Mouse (Mus musculus) G1E (cell line): ENCODE data around the gene Zfp146. TPM values are rescaled to one million over a fixed set of nuclear protein-coding genes. Genes with fewer than 3 reads are reported as not detected.

ENCODE experiments used
- ATAC-seq: 2 replicates; pipeline ENCODE4 v1.8.0; 2016; ENCODE audit warnings: mild to moderate bottlenecking; ENCODE audit not compliant: insufficient number of reproducible peaks, poor library complexity, low FRiP score, severe bottlenecking; ENCODE audit errors: extremely low read depth
- DNase-seq: peaks from one replicate; pipeline ENCODE4 v3.0.0; 2012; ENCODE audit warnings: low spot score
- H3K27me3 ChIP-seq: 2 replicates; pipeline ENCODE4 v1.6.1; 2012; ENCODE audit warnings: mild to moderate bottlenecking, low read length, inconsistent platforms; ENCODE audit not compliant: insufficient read depth
- H3K36me3 ChIP-seq: replicated peaks from 2 replicates; pipeline ENCODE3; 2012; ENCODE audit warnings: mild to moderate bottlenecking, inconsistent platforms
- H3K4me1 ChIP-seq: 2 replicates; pipeline ENCODE4 v1.6.1; 2012; ENCODE audit warnings: low read depth, low read length, inconsistent platforms, mixed read lengths; ENCODE audit not compliant: insufficient read depth
- H3K4me3 ChIP-seq: 2 replicates; pipeline ENCODE4 v1.5.1; 2012; ENCODE audit warnings: low read depth, mild to moderate bottlenecking, inconsistent platforms, low read length, moderate library complexity, mixed read lengths
- H3K9me3 ChIP-seq: replicated peaks from 2 replicates; pipeline ENCODE4 v1.6.1; 2012; ENCODE audit warnings: inconsistent platforms
- CTCF ChIP-seq: IDR thresholded peaks from 2 replicates; pipeline ENCODE4 v1.5.1; 2012; ENCODE audit warnings: low read depth, low read length, inconsistent platforms, mixed read lengths
- GATA1 ChIP-seq: IDR thresholded peaks from 2 replicates; pipeline ENCODE4 v1.6.1; 2012; ENCODE audit warnings: borderline replicate concordance, low read length, inconsistent platforms, mixed read lengths
- GATA2 ChIP-seq: IDR thresholded peaks from 2 replicates; pipeline ENCODE4 v1.6.1; 2012; ENCODE audit warnings: low read depth, low read length, inconsistent platforms, borderline replicate concordance
- POLR2AphosphoS5 ChIP-seq: IDR thresholded peaks from 2 replicates; pipeline ENCODE4 v1.6.1; 2012; ENCODE audit warnings: low read depth, low read length, inconsistent platforms; ENCODE audit not compliant: insufficient replicate concordance
- TAL1 ChIP-seq: conservative IDR thresholded peaks from 2 replicates; pipeline ENCODE4 v1.6.1; 2012; ENCODE audit warnings: low read depth, low read length, inconsistent platforms, mixed read lengths
- polyA plus RNA-seq: library from polyadenylated mRNA; stranded (reverse); fragments of >175 nt; gene quantifications from 2 replicates; pipeline ENCODE4 v1.2.3, GENCODE M21; 2012
- total RNA-seq, 2 experiments: library from RNA; stranded (forward) in 1 of 2; stranded (reverse) in 1 of 2; fragments of 200-1000 nt in 1 of 2; fragments of >200 nt in 1 of 2; fragmentation: Nextera tagmentation in 1 of 2; gene quantifications; 2 replicates each; pipeline ENCODE4 v1.2.3; 2014 to 2017

The Zfp146 gene
- total and polyA plus RNA-seq, 3 experiments: 12.7 to 124 (median 77.9) TPM

DNA sequence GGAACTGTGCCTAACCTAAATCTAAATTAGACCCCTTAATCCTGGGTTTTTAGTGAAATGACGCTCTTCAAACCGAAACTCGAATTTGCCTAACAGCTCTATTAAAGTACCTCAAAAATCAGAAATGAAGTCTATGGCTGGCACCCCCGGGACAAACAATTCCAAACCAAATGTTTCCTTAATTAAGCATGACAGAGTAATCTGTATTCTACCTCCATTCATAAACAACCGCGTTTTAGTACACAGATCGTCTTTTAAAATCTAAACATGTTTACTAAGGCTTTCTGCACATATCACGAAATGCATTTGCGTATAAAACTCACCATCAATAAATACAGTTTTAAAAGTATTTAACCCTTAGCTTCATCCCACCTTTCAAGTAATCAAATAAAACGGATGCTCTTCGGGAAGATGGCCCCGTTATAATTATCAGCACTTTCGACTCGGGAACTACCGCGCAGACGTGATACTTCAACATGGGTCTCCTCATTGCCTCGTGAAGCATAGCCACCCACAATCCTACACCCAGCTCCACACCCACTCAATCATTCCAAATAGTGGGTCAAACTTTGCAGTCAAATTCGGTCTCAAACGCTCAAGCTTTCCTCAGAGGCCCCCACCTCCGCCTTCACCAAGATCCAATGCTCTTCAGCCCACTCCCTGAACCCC is 502 bp downstream of the Zfp146 start:
- Histone ChIP-seq H3K4me3 (peak overlapping the region; percentile 80), H3K4me1 (peaks cover 25% of the 10 kb centered on the region), H3K27me3 (no peaks in the 10 kb centered on the region), H3K36me3 (peaks cover 45% of the 10 kb centered on the region), H3K9me3 (peaks cover 32% of the 10 kb centered on the region)
- no peak for ATAC-seq
- DNase-seq: peak; percentile 38
- TF ChIP-seq POLR2AphosphoS5: no peak
- no peak for TF ChIP-seq GATA2
- no peak for TF ChIP-seq GATA1
- no peak for TF ChIP-seq TAL1
- TF ChIP-seq CTCF: no peak

DNA sequence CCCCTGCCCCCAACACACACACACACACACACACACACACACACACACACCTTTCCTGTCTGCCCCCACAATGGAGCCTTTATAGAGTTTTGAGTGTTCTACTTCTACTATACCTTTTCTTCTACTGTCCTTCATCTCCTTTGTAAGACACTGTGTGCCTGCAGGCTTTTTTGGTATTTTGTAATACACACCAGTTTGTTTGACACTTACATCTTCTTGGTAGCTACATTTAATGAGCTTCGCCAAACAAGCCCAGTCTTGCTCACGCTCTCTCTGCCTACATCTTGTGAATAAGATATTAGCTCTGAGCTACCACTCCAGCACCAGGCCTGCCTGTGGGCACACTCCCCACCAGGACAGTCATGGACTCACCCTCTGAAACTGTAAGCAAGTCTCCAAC is 4.8 kb downstream of the Zfp146 start:
- Histone ChIP-seq H3K36me3 (peaks cover 76% of the 10 kb centered on the region), H3K4me3 (no peak overlapping the region), H3K27me3 (peaks cover 2% of the 10 kb centered on the region; the same call in 1 of the 2 replicates), H3K9me3 (peaks cover 72% of the 10 kb centered on the region), H3K4me1 (peaks cover 5% of the 10 kb centered on the region; the same call in 1 of the 2 replicates)
- TF ChIP-seq TAL1 (no peak), POLR2AphosphoS5 (no peak), GATA1 (no peak), CTCF (no peak), GATA2 (no peak)
- ATAC-seq (no peak), DNase-seq (no peak)

DNA sequence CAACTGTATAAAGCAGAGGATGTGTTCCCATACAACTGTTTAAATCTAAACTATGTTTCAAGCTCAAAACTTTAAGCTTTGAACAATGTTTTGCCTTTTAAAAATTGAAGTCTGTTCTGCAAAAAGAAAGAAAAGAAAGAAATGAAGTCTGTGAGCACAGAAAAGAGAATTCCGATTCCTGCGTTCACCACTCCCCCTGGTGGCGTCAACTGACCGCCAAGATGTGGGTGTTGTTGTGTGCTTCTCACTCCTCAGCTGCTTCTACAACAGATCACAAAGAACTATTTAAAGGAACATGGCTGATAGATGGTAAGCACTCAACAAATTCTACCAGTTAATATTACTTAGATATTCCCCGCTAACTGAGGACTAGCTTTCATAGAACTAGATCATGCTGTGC is 6.4 kb downstream of the Zfp146 start:
- no peak for TF ChIP-seq TAL1
- no peak for TF ChIP-seq GATA2
- TF ChIP-seq GATA1: no peak
- TF ChIP-seq POLR2AphosphoS5: no peak
- no peak for TF ChIP-seq CTCF
- peaks cover 87% of the 10 kb centered on the region for H3K9me3 ChIP-seq

DNA sequence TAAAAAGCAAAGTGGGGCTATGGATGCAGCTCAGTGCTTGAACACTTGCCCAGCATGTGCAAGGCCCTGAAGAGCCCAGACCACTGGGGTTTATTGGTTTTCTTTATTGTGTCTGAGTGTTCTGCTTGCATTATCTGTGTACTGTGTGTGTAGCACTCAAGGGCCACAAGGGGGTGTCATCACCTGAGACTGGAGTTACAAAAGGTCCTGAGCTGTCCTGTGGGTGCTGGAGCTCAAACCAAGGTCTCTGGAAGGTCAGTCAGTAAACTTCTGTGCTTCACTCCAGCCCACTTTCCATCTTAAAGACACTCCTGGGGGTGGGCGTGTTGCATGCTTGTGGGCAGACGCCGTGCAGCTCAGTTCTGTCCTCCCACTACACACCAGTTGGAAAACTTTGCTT is 14.0 kb downstream of the Zfp146 start:
- no peak for DNase-seq
- Histone ChIP-seq H3K27me3 (no peaks in the 10 kb centered on the region), H3K36me3 (peaks cover 82% of the 10 kb centered on the region), H3K9me3 (peaks cover 85% of the 10 kb centered on the region), H3K4me1 (no peaks in the 10 kb centered on the region), H3K4me3 (no peak overlapping the region)
- no peak for ATAC-seq
- TF ChIP-seq POLR2AphosphoS5 (no peak), CTCF (no peak), TAL1 (no peak), GATA2 (no peak), GATA1 (no peak)

More for the DNA sequence above, 6.4 kb downstream of the Zfp146 start:
- no peak for DNase-seq
- Histone ChIP-seq H3K36me3 (peaks cover 92% of the 10 kb centered on the region), H3K4me3 (no peak overlapping the region), H3K27me3 (peaks cover 2% of the 10 kb centered on the region; the same call in 1 of the 2 replicates), H3K4me1 (peaks cover 5% of the 10 kb centered on the region; the same call in 1 of the 2 replicates)
- ATAC-seq: no peak

DNA sequence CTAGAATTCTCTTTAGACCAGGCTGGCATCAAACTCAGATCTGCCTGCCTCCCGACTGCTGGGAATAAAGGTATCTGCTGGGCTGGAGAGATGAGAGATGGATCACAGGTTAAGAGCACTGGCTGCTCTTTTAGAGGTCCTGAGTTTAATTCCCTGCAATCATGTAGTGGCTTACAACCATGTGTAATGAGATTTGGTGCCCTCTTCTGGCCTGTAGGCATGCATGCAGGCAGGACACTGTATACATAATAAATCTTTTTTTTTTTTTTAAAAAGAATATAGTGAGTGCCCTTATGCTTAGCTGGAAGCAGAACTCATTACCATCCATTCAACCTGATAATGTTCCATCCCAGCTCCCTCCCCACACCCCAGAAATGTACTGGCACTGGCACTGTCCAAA is 15.5 kb downstream of the Zfp146 start:
- DNase-seq (no peak), ATAC-seq (no peak)
- no peak overlapping the region for H3K4me3 ChIP-seq
- no peaks in the 10 kb centered on the region for H3K4me1 ChIP-seq
- H3K27me3 ChIP-seq: no peaks in the 10 kb centered on the region
- peaks cover 89% of the 10 kb centered on the region for H3K9me3 ChIP-seq
- peaks cover 83% of the 10 kb centered on the region for H3K36me3 ChIP-seq
- TF ChIP-seq TAL1 (no peak), CTCF (no peak)

DNA sequence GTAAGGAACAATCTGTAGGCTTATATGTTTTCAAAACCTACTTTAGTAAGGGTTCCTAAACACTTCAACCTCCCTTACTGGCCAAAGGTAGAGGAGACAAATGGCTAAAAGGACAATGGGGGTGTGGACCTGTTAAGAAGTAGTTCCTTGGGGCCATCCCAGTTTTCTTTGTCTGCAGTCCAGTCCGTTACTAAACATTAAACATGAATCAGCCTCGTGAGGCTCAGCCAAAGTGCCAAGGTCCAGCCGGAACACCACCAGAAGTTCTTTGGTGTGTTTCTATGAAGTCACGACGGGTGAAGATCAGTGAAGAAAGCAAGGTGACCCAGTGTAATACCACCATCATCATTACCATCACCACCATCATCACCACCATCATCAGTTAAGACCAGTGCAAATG is 22.5 kb downstream of the Zfp146 start:
- ATAC-seq: no peak
- Histone ChIP-seq H3K36me3 (peaks cover 78% of the 10 kb centered on the region), H3K4me1 (no peaks in the 10 kb centered on the region), H3K9me3 (peaks cover 72% of the 10 kb centered on the region), H3K4me3 (no peak overlapping the region), H3K27me3 (no peaks in the 10 kb centered on the region)
- no peak for DNase-seq
- TF ChIP-seq CTCF: no peak
- TF ChIP-seq GATA2: no peak
- TF ChIP-seq TAL1: no peak
- no peak for TF ChIP-seq POLR2AphosphoS5
- no peak for TF ChIP-seq GATA1
